Mouse (Mus musculus) lung, adult 2 months (tissue): ENCODE measurements around the gene Arhgdia.

Source experiments
- CTCF ChIP-seq: fragments of 200-500 bp; IDR thresholded peaks from 2 replicates; pipeline ENCODE4 v1.5.1; 2011; ENCODE audit warnings: mild to moderate bottlenecking, low read length, control low read depth; ENCODE audit not compliant: insufficient read depth
- POLR2A ChIP-seq: fragments of 200-500 bp; IDR thresholded peaks from 2 replicates; pipeline ENCODE4 v1.6.1; 2011; ENCODE audit warnings: low read depth, mild to moderate bottlenecking, control low read depth, low read length, borderline replicate concordance; ENCODE audit errors: extremely low read depth

DNA sequence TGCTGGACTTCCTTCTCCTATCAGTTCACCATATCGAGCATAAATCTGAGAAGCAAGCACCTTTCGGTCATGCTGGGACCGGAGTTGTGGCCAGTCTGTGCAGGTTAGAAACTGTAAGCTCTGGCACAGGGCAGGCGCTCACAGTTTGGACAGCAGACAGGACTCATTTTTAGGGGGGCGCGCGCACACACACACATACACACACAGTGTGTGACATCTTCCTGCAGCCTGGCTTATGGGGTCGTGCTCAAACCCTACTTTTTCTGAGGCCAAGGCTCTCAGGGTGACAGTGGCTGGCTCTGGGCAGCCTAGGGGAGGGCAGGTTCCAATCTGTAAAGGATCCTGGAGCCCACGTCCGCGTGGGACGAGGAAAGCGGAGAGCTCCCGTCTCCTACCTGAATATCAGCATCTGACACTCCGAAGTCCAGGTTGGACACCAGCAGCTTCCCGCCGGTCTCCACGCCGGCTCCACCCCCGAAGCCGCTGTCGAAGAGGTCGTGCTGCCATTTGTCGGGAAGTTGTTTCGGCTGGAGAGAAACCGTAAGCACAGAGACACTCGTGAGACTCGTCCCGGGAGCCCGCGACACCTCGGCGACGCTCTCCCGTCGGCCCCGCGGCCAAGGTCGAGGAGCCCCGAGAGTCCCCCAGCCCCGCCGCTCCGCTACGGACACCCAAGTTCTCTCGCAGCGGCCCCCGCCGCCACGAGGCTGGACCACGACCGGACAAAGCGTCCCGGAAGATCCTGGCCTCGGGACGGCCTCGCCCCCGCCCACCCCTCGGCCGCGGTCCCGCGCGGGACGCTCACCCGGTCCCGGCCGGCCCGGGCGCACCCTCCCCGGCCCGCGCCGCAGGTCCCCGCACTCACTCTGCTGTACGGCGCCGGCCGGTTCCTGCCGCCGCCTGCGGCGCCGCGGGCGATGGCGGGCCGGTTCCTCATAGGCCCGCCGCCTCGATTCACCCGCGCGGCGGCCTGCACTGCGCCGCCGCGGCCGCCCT, 16.1 kb upstream of the Arhgdia start:
- no peak for TF ChIP-seq POLR2A
- no peak for TF ChIP-seq CTCF
